Mouse (Mus musculus): ENCODE measurements around the gene Ucma. TPM values are rescaled to one million over a fixed set of nuclear protein-coding genes. Genes with fewer than 3 reads are reported as not detected.

The Ucma gene
- polyA plus RNA-seq, 1 experiment from 2014 or later = not detected

GRCm38 (mm10) chr2:4995646-4996045 is 19.7 kb downstream of the Ucma start:
- ATAC-seq = no peak
- Histone ChIP-seq H3K4me2 (replicated peaks; ENCODE audit: low read depth, low read length) (no peak overlapping the region), H3K4me3 (ENCODE audit: low read depth, low read length) (no peak overlapping the region), H3K36me3 (ENCODE audit: insufficient read depth, low read length) (0 out of 2 replicates have a peak, but pooled peaks cover 6% of the 10 kb centered on the region), H3K9ac (replicated peaks; ENCODE audit: low read depth) (no peak overlapping the region), H3K9me3 (ENCODE audit: low read length) (no peaks in the 10 kb centered on the region), H3K4me1 (ENCODE audit: insufficient read depth, low read depth, low read length) (no peaks in the 10 kb centered on the region), H3K27ac (ENCODE audit: low read length) (no peak overlapping the region), H3K27me3 (replicated peaks; ENCODE audit: insufficient read depth, low read length) (no peaks in the 10 kb centered on the region)
- DNase-seq (ENCODE audit: low spot score) = peak; percentile 34
- TF ChIP-seq CTCF (IDR thresholded peaks at IDR 0.05) (no peak), EP300 (IDR thresholded peaks at IDR 0.05) (no peak)
- WGBS = 84% methylated on average over 11 of the region's 11 CpGs

- DNase-seq (ENCODE audit: low spot score) (no peak), ATAC-seq (no peak)
- TF ChIP-seq CTCF (IDR thresholded peaks at IDR 0.05) (no peak), EP300 (IDR thresholded peaks at IDR 0.05) (no peak)
- Histone ChIP-seq H3K4me3 (ENCODE audit: low read depth, low read length) (no peak overlapping the region), H3K4me2 (replicated peaks; ENCODE audit: low read depth, low read length) (no peak overlapping the region), H3K9ac (replicated peaks; ENCODE audit: low read depth) (no peak overlapping the region), H3K27ac (ENCODE audit: low read length) (no peak overlapping the region), H3K9me3 (ENCODE audit: low read length) (no peaks in the 10 kb centered on the region), H3K4me1 (ENCODE audit: insufficient read depth, low read depth, low read length) (no peaks in the 10 kb centered on the region), H3K36me3 (ENCODE audit: insufficient read depth, low read length) (0 out of 2 replicates have a peak, but pooled peaks cover 7% of the 10 kb centered on the region), H3K27me3 (replicated peaks; ENCODE audit: insufficient read depth, low read length) (no peaks in the 10 kb centered on the region)
- 89% methylated on average over 6 of the region's 6 CpGs for WGBS
Measured at GRCm38 (mm10) chr2:4996421-4996824, 20.5 kb downstream of the Ucma start.

GRCm38 (mm10) chr2:4998905-4999304 is 23.0 kb downstream of the Ucma start:
- peak; percentile 62 for TF ChIP-seq CTCF (IDR thresholded peaks at IDR 0.05)
- no peak for TF ChIP-seq EP300 (IDR thresholded peaks at IDR 0.05)
- H3K9ac ChIP-seq (replicated peaks; ENCODE audit: low read depth) = no peak overlapping the region
- no peak overlapping the region for H3K4me3 ChIP-seq (ENCODE audit: low read depth, low read length)
- no peak overlapping the region for H3K27ac ChIP-seq (ENCODE audit: low read length)
- no peaks in the 10 kb centered on the region for H3K27me3 ChIP-seq (replicated peaks; ENCODE audit: insufficient read depth, low read length)
- ATAC-seq = no peak
- 0 out of 2 replicates have a peak, but pooled peaks cover 7% of the 10 kb centered on the region for H3K36me3 ChIP-seq (ENCODE audit: insufficient read depth, low read length)
- no peak overlapping the region for H3K4me2 ChIP-seq (replicated peaks; ENCODE audit: low read depth, low read length)
- H3K9me3 ChIP-seq (ENCODE audit: low read length) = no peaks in the 10 kb centered on the region
- H3K4me1 ChIP-seq (ENCODE audit: insufficient read depth, low read depth, low read length) = no peaks in the 10 kb centered on the region
- DNase-seq (ENCODE audit: low spot score) = no peak
- WGBS = 71% methylated on average over 3 of the region's 3 CpGs

- Histone ChIP-seq H3K36me3 (ENCODE audit: insufficient read depth, low read length) (0 out of 2 replicates have a peak, but pooled peaks cover 7% of the 10 kb centered on the region), H3K27ac (ENCODE audit: low read length) (no peak overlapping the region), H3K4me2 (replicated peaks; ENCODE audit: low read depth, low read length) (no peak overlapping the region), H3K4me1 (ENCODE audit: insufficient read depth, low read depth, low read length) (no peaks in the 10 kb centered on the region), H3K4me3 (ENCODE audit: low read depth, low read length) (no peak overlapping the region), H3K9me3 (ENCODE audit: low read length) (no peaks in the 10 kb centered on the region), H3K27me3 (replicated peaks; ENCODE audit: insufficient read depth, low read length) (no peaks in the 10 kb centered on the region), H3K9ac (replicated peaks; ENCODE audit: low read depth) (no peak overlapping the region)
- WGBS = 88% methylated on average over 6 of the region's 6 CpGs
- ATAC-seq = no peak
- TF ChIP-seq EP300 (IDR thresholded peaks at IDR 0.05) = no peak
- no peak for TF ChIP-seq CTCF (IDR thresholded peaks at IDR 0.05)
- DNase-seq (ENCODE audit: low spot score) = no peak
Measured at GRCm38 (mm10) chr2:5001266-5001665, 25.3 kb downstream of the Ucma start.

GRCm38 (mm10) chr2:5007107-5007506 is 31.2 kb downstream of the Ucma start:
- Histone ChIP-seq H3K9me3 (ENCODE audit: low read length) (no peaks in the 10 kb centered on the region), H3K4me1 (ENCODE audit: insufficient read depth, low read depth, low read length) (0 out of 2 replicates have a peak, but pooled peaks cover 3% of the 10 kb centered on the region), H3K27ac (ENCODE audit: low read length) (no peak overlapping the region), H3K4me2 (replicated peaks; ENCODE audit: low read depth, low read length) (no peak overlapping the region), H3K27me3 (replicated peaks; ENCODE audit: insufficient read depth, low read length) (no peaks in the 10 kb centered on the region), H3K36me3 (ENCODE audit: insufficient read depth, low read length) (no peaks in the 10 kb centered on the region), H3K9ac (replicated peaks; ENCODE audit: low read depth) (no peak overlapping the region), H3K4me3 (ENCODE audit: low read depth, low read length) (no peak overlapping the region)
- TF ChIP-seq EP300 (IDR thresholded peaks at IDR 0.05) (no peak), CTCF (IDR thresholded peaks at IDR 0.05) (no peak)
- 93% methylated on average over 4 of the region's 4 CpGs for WGBS
- ATAC-seq (no peak), DNase-seq (ENCODE audit: low spot score) (no peak)

- DNase-seq (ENCODE audit: low spot score) (no peak), ATAC-seq (no peak; the same call in 1 of the 2 replicates)
- Histone ChIP-seq H3K4me2 (replicated peaks; ENCODE audit: low read depth, low read length) (peak overlapping the region; percentile 60), H3K27me3 (replicated peaks; ENCODE audit: insufficient read depth, low read length) (no peaks in the 10 kb centered on the region), H3K36me3 (ENCODE audit: insufficient read depth, low read length) (no peaks in the 10 kb centered on the region), H3K27ac (ENCODE audit: low read length) (no peak overlapping the region), H3K4me3 (ENCODE audit: low read depth, low read length) (peak overlapping the region; percentile 55), H3K9ac (replicated peaks; ENCODE audit: low read depth) (no peak overlapping the region), H3K9me3 (ENCODE audit: low read length) (no peaks in the 10 kb centered on the region), H3K4me1 (ENCODE audit: insufficient read depth, low read depth, low read length) (0 out of 2 replicates have a peak, but pooled peaks cover 4% of the 10 kb centered on the region)
- WGBS = 6% methylated on average over 8 of the region's 8 CpGs
- no peak for TF ChIP-seq CTCF (IDR thresholded peaks at IDR 0.05)
- TF ChIP-seq EP300 (IDR thresholded peaks at IDR 0.05) = no peak
Measured at GRCm38 (mm10) chr2:5011898-5012490, 36.1 kb downstream of the Ucma start.

All from lung, postnatal 0 days (tissue).